Mouse (Mus musculus): ENCODE measurements at regions not wholly inside any gene's neighbourhood (a gene's known extent, or its start where the extent isn't known, plus 50 kb on each side); places are given as distances from the start of the nearest gene placed in this dataset.
A peak's percentile ranks its signal among the peaks of the same experiment; 100 is the strongest.
"Not testable (repeated sequence)": the region's sequence is repeated elsewhere in the genome, so short reads cannot be mapped to it uniquely, and the experiment has no call there.

GRCm38 (mm10) chr17:49281344-49281743 is 146.8 kb upstream of the Mocs1 start:
- no peak for DNase-seq

GRCm38 (mm10) chr17:49282498-49282897 is 145.7 kb upstream of the Mocs1 start:
- no peak for DNase-seq

GRCm38 (mm10) chr17:49283491-49283890 is 144.7 kb upstream of the Mocs1 start:
- no peak for DNase-seq

GRCm38 (mm10) chr17:49291636-49292035 is 136.5 kb upstream of the Mocs1 start:
- DNase-seq = peak; percentile 4

GRCm38 (mm10) chr17:49304461-49304860 is 123.7 kb upstream of the Mocs1 start:
- DNase-seq = no peak

- no peak for DNase-seq
Measured at GRCm38 (mm10) chr17:49305116-49305515, 123.0 kb upstream of the Mocs1 start.

GRCm38 (mm10) chr17:49309079-49309478 is 119.1 kb upstream of the Mocs1 start:
- peak; percentile 17 for DNase-seq

GRCm38 (mm10) chr17:49314196-49314595 is 114.0 kb upstream of the Mocs1 start:
- DNase-seq = no peak

GRCm38 (mm10) chr17:49327524-49327923 is 100.6 kb upstream of the Mocs1 start:
- no peak for DNase-seq

- DNase-seq = no peak
Measured at GRCm38 (mm10) chr17:49335318-49335717, 92.8 kb upstream of the Mocs1 start.

GRCm38 (mm10) chr17:49337881-49338280 is 90.3 kb upstream of the Mocs1 start:
- no peak for DNase-seq

- no peak for DNase-seq
Measured at GRCm38 (mm10) chr17:49342636-49343035, 85.5 kb upstream of the Mocs1 start.

GRCm38 (mm10) chr17:49346701-49347100 is 81.5 kb upstream of the Mocs1 start:
- DNase-seq = no peak

- DNase-seq = no peak
Measured at GRCm38 (mm10) chr17:49349328-49349727, 78.8 kb upstream of the Mocs1 start.

- DNase-seq = no peak
Measured at GRCm38 (mm10) chr17:49359212-49359611, 69.0 kb upstream of the Mocs1 start.

- not testable (repeated sequence) for DNase-seq
Measured at GRCm38 (mm10) chr17:49360251-49360650, 67.9 kb upstream of the Mocs1 start.

- no peak for DNase-seq
Measured at GRCm38 (mm10) chr17:49367791-49368190, 60.4 kb upstream of the Mocs1 start.

- DNase-seq = no peak
Measured at GRCm38 (mm10) chr17:49368476-49369269, 59.5 kb upstream of the Mocs1 start.

- no peak for DNase-seq
Measured at GRCm38 (mm10) chr17:49377626-49378025, 50.5 kb upstream of the Mocs1 start.

All from cerebellum, adult 9-11 months (tissue).